Mouse (Mus musculus) heart, postnatal 25 days (tissue): ENCODE measurements around the gene Ece2. TPM values are rescaled to one million over a fixed set of nuclear protein-coding genes. Genes with fewer than 3 reads are reported as not detected.

ENCODE experiments used
- DNase-seq: peaks from one replicate; pipeline ENCODE4 v3.0.0; 2022; ENCODE audit warnings: low spot score
- intact Hi-C: fragments of 180-260 bp; cut with DNase I; formaldehyde crosslinking; loops from one replicate; pipeline ENCODE4 v1.15.1; 2025
- microRNA-seq: library from miRNA; unstranded; fragments of <30 nt; microRNA quantifications from one replicate; pipeline ENCODE4 v1.2.0, GENCODE M21; 2022
- total RNA-seq, 2 experiments: library from RNA; stranded (reverse); gene quantifications; 2 replicates each; pipeline ENCODE4 v1.2.3; 2021

Gene Ece2
- total RNA-seq, 2 experiments from 2014 or later = 0.56 to 0.57 TPM

GRCm38 (mm10) chr16:20675213-20675612 lies 45.6 kb downstream of the Ece2 start:
- DNase-seq = no peak
- intact Hi-C loops = loop anchor here (2.0 kb wide), 1 partner anchor 18 kb away; the partner anchor contains the start of gene Fam131a

- no peak for DNase-seq
- intact Hi-C loops = no loop called here
Measured at GRCm38 (mm10) chr16:20676702-20677101, 47.1 kb downstream of the Ece2 start.

DNA sequence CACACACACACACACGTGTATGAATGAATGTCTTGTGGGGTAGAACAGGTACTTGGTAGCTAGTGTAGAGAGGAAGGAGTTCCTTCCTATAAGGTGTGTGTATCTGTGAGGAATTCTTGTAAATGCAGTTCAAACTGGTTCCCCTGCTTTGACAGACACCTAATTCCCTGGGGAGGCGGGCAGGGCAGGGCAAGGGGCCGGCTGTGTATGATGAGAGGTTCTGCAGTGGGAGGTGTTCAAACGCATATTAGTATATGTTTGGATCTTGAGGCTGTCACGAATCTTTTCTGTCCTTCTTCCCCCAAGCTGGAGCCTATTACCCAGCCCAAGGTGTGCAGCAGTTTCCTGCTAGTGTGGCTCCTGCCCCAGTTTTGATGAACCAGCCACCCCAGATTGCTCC lies 47.8 kb downstream of the Ece2 start:
- intact Hi-C loops = no loop called here
- DNase-seq = no peak

DNA sequence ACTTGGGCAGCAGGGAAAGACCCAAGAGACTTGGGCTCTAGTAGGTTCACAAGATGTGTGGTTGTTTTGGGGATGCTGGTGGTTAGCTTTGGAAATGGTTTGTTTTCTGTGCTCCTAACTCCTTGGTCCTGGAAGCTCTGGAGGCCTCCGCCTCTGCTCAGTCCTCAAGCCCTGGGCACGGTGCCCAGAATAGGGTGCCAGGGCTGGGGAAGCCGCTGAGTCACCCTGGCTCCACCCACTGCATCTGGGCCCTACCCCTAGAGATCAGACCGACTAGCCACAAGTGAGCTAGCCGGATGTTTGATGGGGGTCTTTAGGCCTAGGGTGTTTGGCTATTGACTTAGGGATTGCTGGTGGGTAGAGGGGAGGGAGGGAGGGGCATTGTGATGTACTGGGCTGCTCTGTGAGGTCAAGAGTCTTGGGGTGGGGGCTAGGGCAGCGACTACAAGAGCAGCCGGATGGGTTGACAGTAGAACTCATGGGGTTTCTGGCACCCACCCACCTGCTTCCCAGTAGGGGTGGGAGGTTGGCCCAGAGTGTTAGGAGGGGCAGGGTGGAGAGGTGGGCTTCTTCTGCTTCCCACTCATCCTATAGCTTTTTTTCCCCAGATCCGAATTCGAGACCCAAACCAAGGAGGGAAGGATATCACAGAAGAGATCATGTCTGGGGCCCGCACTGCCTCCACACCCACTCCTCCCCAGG lies 48.5 kb downstream of the Ece2 start:
- intact Hi-C loops = no loop called here
- DNase-seq = peak; percentile 78

DNA sequence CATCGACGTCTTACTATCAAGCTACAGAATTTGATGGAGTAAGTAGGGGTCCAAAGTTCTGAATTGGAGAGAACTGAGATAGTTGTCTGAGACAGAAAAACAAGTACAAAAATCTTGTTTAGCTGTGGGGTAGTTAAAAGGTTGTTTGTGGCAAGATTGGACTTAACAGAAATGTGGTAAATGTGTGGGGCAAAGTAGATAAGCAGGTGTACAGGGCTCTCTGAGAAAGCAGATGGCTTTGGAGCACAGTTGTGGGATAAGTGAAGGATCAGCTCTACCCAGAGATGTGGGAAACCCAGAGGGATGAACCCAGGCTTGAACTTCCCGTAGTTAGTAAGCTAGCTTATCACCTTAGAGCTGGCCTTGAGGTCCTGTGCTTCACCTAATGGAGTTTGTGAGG lies 61.1 kb downstream of the Ece2 start:
- intact Hi-C loops = no loop called here

DNA sequence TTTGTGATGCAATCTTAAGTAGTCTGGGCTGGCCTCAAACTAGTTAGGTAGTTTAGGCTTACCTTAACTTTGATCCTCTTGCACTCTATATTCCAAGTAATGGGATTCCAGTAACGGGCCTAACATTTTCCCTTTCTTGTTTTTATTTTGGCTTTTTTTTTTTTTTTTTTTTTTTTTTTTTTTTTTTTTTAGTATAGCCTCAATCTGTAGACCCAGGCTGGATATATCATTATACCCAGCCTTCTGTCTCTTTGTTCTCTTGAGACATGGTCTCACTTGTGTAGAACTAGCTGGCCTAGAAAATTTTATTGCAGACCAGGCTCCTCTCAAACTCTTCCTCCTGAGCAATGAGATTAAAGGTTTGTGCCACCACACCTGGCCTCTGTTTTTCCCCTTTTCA lies 62.0 kb downstream of the Ece2 start:
- intact Hi-C loops = loop anchor here (2.0 kb wide), 1 partner anchor 17 kb away; no protein-coding TSS in a partner anchor
- DNase-seq = no peak

More for the DNA sequence above, 61.1 kb downstream of the Ece2 start:
- no peak for DNase-seq

GRCm38 (mm10) chr16:20692241-20692965 lies 62.8 kb downstream of the Ece2 start:
- intact Hi-C loops = loop anchor here (2.0 kb wide), 1 partner anchor 18 kb away; no protein-coding TSS in a partner anchor
- no peak for DNase-seq

- peak; percentile 88 for DNase-seq
- intact Hi-C loops = loop anchor here (2.0 kb wide), 1 partner anchor 18 kb away; no protein-coding TSS in a partner anchor
Measured at GRCm38 (mm10) chr16:20693111-20693701, 63.6 kb downstream of the Ece2 start, which contains the start of gene Fam131a. Fam131a (plus strand) TSS chr16:20693241.

DNA sequence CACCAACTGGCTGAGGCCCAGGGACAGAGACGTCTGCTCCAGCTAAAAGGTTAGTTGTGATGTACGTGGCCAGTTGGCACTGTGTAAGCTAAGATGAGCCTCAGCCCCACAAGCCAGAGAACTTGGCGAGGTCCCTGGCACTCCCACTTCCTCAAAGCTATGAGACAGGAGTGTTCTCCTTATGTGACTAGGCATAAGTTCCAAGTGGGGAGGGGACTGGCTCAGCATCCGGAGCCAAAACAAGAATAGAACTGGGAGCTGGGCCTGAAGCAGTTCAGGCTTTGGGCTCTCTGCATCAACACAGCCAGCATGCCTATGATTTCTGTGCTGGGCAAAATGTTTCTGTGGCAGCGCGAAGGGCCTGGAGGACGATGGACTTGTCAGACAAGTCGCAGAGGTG lies 65.2 kb downstream of the Ece2 start:
- intact Hi-C loops = no loop called here
- peak; percentile 56 for DNase-seq

DNA sequence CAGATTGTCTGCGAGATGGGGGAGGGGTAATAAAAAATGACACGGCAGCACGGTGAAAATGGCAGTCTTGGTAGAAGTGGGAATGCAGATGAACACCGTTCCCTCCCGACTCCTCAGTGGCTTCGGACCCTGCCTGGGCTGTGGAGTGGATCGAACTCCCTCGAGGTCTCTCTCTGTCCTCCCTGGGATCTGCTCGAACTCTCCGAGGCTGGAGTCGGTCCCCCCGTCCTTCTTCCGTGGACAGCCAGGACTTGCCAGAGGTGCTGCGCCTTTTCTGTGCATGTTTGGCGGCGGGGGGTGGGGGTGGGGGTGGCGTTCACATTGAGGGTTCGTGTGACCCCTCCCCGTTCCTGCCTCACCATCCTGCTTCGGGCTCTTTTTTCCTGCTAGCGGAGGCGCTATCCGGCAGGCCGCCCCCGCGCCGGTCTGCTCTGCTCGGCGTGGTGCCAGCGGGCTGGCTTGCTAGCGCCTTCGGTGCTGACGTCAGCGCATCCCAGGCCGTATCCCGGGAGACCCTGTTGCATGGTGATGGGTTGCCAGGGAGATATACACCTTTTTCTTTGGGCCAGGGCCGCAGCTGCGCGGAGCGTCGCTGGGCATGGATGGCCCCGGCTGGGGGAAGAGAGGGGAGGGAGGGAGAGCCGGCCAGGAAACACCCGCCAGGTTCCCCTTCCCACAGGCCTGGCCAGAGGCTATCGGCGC lies 66.1 kb downstream of the Ece2 start:
- intact Hi-C loops = no loop called here
- peak; percentile 87 for DNase-seq

Small RNA genes lying within 50 kb of the gene (microRNA-seq; reads per million reads assigned to microRNA genes)
- 1.1 reads per million for gene Mir1224

Other genes with a start within 250 kb of the Ece2 start
- 10 to 100 TPM; 30.6 to 34.8 TPM for gene Abcc5, start 203.4 kb upstream of the Ece2 start, total RNA-seq
- gene Eif2b5, start 131.0 kb upstream of the Ece2 start, total RNA-seq = 10 to 100 TPM; 52.4 to 59.1 TPM
- gene Dvl3, start 112.8 kb upstream of the Ece2 start, total RNA-seq = 10 to 100 TPM; 44.9 to 46.8 TPM
- 100 to 1,000 TPM; 201 to 215 TPM for gene Ap2m1, start 94.3 kb upstream of the Ece2 start, total RNA-seq
- gene Abcf3, start 81.3 kb upstream of the Ece2 start, total RNA-seq = 10 to 100 TPM; 64.9 to 69.4 TPM
- under 1 TPM; 0.20 to 0.23 TPM for gene Vwa5b2, start 40.4 kb upstream of the Ece2 start, total RNA-seq
- 1 to 10 TPM; 5.6 to 6.4 TPM for gene Eef1akmt4, start 18.2 kb upstream of the Ece2 start, total RNA-seq
- under 1 TPM in 1 of 2 experiments, not detected in 1; 0.16 TPM for gene Gm49333, start 18.2 kb upstream of the Ece2 start, total RNA-seq
- 10 to 100 TPM; 11.5 to 12.1 TPM for gene Alg3, start 18.1 kb upstream of the Ece2 start, total RNA-seq
- gene Camk2n2, start 8.5 kb upstream of the Ece2 start, total RNA-seq = under 1 TPM; 0.65 to 0.73 TPM
- 100 to 1,000 TPM; 190 to 201 TPM for gene Psmd2, start 21.8 kb downstream of the Ece2 start, total RNA-seq
- 100 to 1,000 TPM; 388 to 397 TPM for gene Eif4g1, start 38.5 kb downstream of the Ece2 start, total RNA-seq
- gene Fam131a, start 63.4 kb downstream of the Ece2 start, total RNA-seq = 10 to 100 TPM; 28.3 to 31.4 TPM
- 10 to 100 TPM in 1 of 2 experiments, 1 to 10 TPM in 1; 9.0 to 10.5 TPM for gene Polr2h, start 87.8 kb downstream of the Ece2 start, total RNA-seq
- 1 to 10 TPM; 1.5 to 2.1 TPM for gene Clcn2, start 87.9 kb downstream of the Ece2 start, total RNA-seq
- 1 to 10 TPM; 2.0 to 2.7 TPM for gene Chrd, start 103.3 kb downstream of the Ece2 start, total RNA-seq
- under 1 TPM in 1 of 2 experiments, not detected in 1; 0.50 TPM for gene Thpo, start 104.7 kb downstream of the Ece2 start, total RNA-seq